Mouse (Mus musculus) cerebellum, adult 2 months (tissue): ENCODE results near the gene Ffar2.

ENCODE experiments used
- CTCF ChIP-seq: fragments of 200-500 bp; IDR thresholded peaks from 2 replicates; pipeline ENCODE4 v1.5.1; 2011; ENCODE audit warnings: low read depth, mild to moderate bottlenecking, control low read depth, low read length, moderate library complexity, borderline replicate concordance; ENCODE audit not compliant: insufficient read depth
- POLR2A ChIP-seq: fragments of 200-500 bp; IDR thresholded peaks from 2 replicates; pipeline ENCODE4 v1.6.1; 2011; ENCODE audit warnings: low read length, control low read depth, borderline replicate concordance; ENCODE audit not compliant: insufficient read depth

DNA sequence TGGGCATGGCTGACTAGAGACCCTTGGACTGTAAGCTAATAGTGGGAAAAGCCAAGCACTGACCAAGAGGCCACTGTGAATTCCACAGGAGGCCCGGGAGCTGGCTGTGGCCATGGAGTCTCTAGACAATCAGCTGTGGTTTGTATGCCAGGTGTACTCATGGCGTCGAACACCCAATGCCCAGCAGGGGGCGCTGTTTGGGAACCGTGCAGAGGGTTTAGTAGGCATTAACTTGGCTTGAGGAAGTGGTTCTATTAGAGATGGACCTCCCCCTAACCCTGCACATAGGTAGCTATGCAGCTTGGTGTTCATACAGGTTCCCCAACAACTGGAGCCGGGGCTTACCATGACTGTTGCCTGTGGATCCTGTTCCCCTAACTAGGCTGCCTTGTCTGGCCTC is 17.7 kb downstream of the Ffar2 start:
- 0 out of 2 replicates have a peak, but pooled peaks have one; percentile 13 for TF ChIP-seq CTCF
- no peak for TF ChIP-seq POLR2A
